Mouse (Mus musculus): ENCODE results near the gene Gm10322.

The Gm10322 gene

GRCm38 (mm10) chr10:59602891-59603290 is 13.0 kb upstream of the Gm10322 start:
- no peak for DNase-seq

DNA sequence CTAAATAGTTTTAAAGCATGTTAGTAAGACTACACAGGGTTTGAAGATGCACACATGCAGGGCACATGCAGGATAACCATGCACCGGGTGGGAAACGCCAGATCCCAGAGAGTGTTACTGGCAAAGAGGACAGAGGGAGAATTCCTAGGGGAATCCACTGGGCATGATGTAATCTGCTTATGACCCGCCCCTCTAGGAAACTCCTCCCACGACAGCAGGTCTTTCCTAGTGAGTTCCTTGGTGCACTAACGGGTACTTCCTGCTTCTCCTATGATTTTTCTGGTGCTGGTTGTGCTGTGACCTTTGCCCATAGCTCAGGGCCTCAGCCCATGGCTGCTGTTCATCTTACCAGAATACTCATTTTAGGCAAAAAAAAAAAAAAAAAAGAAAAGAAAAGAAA is 12.0 kb upstream of the Gm10322 start:
- no peak for DNase-seq

GRCm38 (mm10) chr10:59604879-59605464 is 10.9 kb upstream of the Gm10322 start:
- DNase-seq = no peak

DNA sequence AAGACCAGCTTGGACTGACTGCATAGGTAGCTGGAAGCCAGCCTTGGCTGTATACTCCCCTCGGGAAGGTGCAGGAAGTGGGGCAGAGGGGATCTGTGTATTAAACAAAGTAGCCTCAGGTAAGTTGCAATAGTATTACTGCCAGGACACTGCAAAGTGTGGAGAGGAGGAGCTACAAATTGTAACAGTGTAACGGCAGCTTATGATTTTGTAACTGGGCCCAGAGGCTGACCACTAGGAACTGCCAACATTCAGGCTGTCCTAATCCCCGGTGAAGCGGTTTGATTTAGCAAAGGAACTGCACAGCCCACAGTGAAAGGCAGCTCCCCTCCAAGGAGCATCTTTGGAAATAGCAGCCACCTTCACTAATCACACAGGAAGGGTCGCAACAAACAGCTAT is 2.6 kb upstream of the Gm10322 start:
- DNase-seq = no peak

- DNase-seq = no peak
Measured at GRCm38 (mm10) chr10:59614141-59614540, 1.7 kb upstream of the Gm10322 start.

DNA sequence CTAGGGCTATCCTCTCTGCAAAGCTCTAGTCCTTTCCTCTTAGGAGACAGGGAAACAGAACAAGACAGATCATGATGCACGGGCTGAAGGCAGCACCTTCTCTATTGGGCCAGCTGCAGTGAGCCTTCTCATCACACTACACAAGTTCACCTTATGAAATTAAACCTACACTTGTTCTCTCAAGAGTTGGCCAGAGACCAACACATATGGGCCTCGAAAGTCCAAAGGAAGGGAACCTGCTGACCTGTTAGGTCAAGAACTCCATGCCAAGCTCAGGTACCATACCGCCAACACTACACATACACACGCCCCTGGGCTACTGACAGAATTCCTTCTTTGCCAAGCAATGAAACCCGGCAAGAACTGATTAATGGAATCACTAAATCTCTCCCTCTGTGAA is 452 bp upstream of the Gm10322 start:
- DNase-seq = no peak

- DNase-seq = peak; percentile 96
Measured at GRCm38 (mm10) chr10:59616522-59616921, 659 bp downstream of the Gm10322 start, which contains the start of gene Mcu. Gene Mcu (minus strand): TSS chr10:59616692.

DNA sequence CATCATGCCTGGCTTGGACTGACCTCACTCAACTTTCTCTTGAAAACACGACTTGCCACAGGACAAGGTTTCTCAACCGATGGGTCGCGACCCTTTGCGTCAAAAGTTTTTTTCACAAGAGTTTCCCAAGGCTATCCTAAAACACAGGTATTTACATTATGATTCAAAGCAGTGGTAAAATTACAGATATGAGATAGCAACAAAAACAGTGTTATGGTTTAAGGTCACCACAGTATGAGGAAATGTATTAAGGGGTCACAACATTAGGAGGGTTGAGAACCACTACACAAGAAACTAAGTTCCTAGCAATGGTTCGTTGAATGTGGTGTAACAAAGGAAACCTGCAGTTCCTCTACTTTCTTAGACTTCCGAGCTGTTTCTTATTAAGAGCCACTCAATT is 1.9 kb downstream of the Gm10322 start:
- DNase-seq = no peak

GRCm38 (mm10) chr10:59621355-59621754 is 5.5 kb downstream of the Gm10322 start:
- DNase-seq = no peak

- DNase-seq = no peak
Measured at GRCm38 (mm10) chr10:59623496-59623895, 7.6 kb downstream of the Gm10322 start.

DNA sequence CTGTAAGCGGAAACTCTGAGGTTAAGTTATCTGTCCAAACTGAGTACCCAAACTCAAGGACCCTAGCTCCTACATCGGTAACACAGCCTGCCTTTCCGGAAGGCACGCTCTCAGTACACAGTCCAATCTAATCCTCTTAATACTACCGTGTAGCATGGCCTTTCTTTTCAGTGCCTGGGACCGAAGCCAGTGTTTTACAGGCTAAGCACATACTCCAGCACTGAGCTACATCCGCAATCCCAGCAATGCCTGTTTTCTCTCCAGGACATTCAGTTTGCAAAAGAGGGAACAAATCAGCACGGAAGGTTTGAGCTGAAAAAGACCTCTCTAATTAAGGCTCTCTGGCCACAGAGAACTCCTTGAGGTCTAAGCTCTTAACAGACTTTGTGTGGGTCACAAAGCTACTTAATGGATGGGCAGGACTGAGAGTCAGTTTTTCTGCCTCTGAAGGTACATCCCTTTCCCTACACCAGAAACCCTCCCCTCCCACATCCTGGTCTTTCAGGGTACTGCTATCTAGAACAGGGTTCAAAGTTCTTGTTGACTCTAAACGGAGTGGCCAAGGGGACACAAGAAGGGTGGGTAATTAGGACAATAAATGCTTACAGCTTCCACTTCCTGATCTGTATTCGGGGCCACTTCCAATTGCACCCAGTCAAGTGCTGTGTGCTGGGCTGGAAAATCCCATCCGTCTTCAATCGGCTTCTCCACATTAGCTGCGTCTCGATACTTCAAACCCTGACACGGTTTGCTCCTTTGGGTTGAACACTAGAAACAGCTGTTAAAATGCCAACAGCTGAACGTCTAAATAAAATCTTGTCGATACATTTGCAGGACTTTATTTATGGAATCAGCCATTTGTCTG is 13.0 kb downstream of the Gm10322 start:
- no peak for DNase-seq

GRCm38 (mm10) chr10:59629506-59629782 is 13.6 kb downstream of the Gm10322 start:
- DNase-seq = no peak

DNA sequence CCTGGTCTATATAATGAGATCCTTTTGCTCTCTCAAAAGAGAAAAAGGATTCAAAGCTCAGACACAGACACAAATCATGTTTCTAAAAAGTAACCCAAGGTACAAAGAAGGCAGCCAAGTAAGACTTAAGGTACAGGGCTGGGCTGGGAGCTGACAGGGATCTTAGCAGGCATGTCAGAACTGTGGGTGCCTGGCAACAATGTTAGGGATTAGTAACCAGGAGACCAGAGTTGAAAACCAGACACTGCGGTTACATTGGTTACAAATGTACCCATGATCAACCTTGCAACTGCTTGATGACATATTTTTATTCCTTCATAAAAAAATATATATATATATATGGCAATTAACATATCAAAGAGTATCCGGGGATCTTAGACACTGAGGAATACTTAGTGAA is 20.2 kb downstream of the Gm10322 start:
- no peak for DNase-seq

- DNase-seq = no peak
Measured at GRCm38 (mm10) chr10:59636751-59637533, 21.1 kb downstream of the Gm10322 start.

DNA sequence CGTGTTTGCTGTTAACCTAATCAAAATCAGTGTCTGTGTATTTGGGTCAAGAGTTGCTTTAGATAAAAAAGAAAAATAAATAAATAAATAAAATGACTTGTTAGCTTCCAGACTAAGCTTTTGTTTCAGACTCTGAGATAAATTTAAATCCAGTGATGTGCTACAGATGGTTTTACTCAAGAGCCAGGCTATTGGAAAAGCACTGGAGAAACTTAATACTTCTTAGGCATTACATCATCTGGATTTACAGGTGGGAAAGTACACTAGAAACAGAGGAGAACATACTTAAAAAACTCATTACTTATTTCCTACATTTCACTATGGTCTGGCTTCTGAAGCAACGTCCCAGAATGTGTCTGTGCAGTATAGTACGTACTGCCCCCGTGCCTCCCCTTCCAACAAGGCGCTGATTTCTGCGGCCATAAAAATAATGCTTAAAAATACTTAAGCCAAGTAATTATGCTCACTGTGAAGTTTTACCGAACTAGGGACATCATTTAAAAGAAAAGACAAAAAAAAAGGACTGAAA is 21.8 kb downstream of the Gm10322 start:
- no peak for DNase-seq

- DNase-seq = no peak
Measured at GRCm38 (mm10) chr10:59638576-59638975, 22.7 kb downstream of the Gm10322 start.

DNA sequence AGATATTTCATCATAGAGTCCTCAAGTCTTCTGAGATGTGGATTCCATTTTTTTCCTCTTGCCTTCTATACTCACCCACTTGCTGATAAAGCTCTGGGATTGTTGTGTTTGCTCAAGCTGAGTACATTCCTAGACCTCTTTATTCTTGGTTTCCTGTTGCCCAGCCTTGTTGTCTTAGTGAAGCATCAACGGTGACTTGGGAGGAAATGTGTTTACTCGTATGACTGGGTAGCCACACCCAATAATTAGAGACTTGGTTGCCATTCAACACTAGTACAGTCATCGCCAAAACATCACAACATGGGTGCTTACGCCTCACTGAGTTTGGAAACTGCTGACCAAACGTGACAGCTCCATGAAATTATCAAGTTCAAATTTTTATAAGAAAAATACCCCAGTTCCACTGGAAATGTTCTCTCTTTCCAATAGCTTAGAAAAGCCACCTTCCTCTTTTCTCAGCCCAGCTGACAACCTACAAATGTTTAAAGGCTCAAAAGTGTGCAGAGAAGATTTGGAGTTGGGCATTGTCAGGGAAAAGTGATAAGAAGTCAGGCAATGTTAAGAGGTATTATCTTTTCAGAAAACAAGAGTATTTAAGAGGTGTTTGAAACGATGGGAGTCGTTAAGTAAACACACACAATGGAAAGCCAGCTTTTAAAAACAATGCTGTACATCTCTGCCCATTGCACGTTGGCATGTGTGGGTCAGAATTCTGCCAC is 27.0 kb downstream of the Gm10322 start:
- DNase-seq = no peak

GRCm38 (mm10) chr10:59643645-59644044 is 27.8 kb downstream of the Gm10322 start:
- no peak for DNase-seq

DNA sequence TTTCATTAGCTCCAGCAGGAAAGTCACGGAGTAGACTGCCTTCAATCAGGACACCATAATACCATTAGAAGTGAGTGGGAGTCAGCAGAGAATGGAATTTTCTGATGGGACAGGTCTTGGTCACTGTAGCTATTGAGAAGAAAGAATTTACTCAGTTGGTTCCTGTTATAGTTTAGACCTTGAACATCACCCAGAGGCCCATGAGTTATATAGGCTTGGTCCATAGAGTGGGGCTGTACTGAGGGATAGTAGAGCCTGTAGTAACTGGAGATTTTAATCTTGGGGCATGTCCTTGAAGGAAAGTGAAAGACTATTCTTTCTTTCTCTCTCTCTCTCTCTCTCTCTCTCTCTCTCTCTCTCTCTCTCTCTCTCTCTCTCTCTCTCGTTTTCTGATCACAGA is 28.8 kb downstream of the Gm10322 start:
- DNase-seq = no peak

GRCm38 (mm10) chr10:59645153-59645552 is 29.3 kb downstream of the Gm10322 start:
- DNase-seq = no peak

- no peak for DNase-seq
Measured at GRCm38 (mm10) chr10:59646821-59647378, 31.0 kb downstream of the Gm10322 start.

DNA sequence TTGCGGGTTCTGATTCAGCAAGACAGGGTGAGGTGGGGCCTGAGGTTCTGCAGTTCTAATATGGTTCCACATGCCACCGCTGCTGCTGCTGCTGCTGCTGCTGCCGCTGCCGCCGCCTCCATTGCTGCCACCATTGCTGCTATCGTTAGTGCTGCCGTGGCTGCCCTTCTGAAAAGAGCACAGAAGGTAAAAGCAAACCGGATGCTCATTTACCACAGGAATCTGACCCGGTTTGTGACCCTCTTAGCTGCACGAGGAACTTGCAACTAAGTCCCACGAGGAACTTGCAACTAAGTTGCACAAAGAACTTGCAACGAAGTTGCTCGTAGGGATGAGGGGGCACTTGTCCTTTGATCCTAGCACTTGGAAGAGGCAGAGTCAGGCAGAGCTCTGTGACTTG is 40.9 kb downstream of the Gm10322 start:
- DNase-seq = no peak

GRCm38 (mm10) chr10:59664765-59665164 is 48.9 kb downstream of the Gm10322 start:
- no peak for DNase-seq

Measured in lung, postnatal 14 days (tissue).